Mouse (Mus musculus) MEL (cell line): Measurements from ENCODE around the gene Dock9.

Experiments used
- CHD1 ChIP-seq: IDR thresholded peaks from 2 replicates; pipeline ENCODE4 v1.6.1; 2012; ENCODE audit warnings: low read depth, mild to moderate bottlenecking, inconsistent platforms, low read length, improper control_type of control experiment
- CTCF ChIP-seq, 3 experiments: IDR thresholded peaks in 2 of 3; conservative IDR thresholded peaks in 1 of 3; 2 replicates each; pipeline ENCODE4 v1.5.1; 2011 to 2012; ENCODE audit warnings: low read length in 3 of 3, low read depth in 2 of 3, mild to moderate bottlenecking in 2 of 3, improper control_type of control experiment in 1 of 3, inconsistent platforms in 1 of 3, mixed read lengths in 1 of 3, moderate library complexity in 1 of 3; ENCODE audit not compliant: control insufficient read depth in 1 of 3, insufficient read depth in 1 of 3, poor library complexity in 1 of 3, severe bottlenecking in 1 of 3
- EP300 ChIP-seq, 2 experiments: IDR thresholded peaks; 2 replicates each; pipeline ENCODE4 v1.6.1; 2011; ENCODE audit warnings: improper control_type of control experiment in 2 of 2, low read length in 2 of 2, low read depth in 1 of 2, mild to moderate bottlenecking in 1 of 2
- GABPA ChIP-seq: IDR thresholded peaks from 2 replicates; pipeline ENCODE4 v1.6.1; 2012; ENCODE audit warnings: low read depth, mild to moderate bottlenecking, inconsistent platforms, low read length, improper control_type of control experiment, moderate library complexity
- HCFC1 ChIP-seq: IDR thresholded peaks from 2 replicates; pipeline ENCODE4 v1.6.1; 2012; ENCODE audit warnings: low read depth, mild to moderate bottlenecking, inconsistent platforms, low read length, improper control_type of control experiment, moderate library complexity
- MYC ChIP-seq: IDR thresholded peaks from 2 replicates; pipeline ENCODE4 v1.6.1; 2011; ENCODE audit warnings: low read depth, mild to moderate bottlenecking, low read length, improper control_type of control experiment, moderate library complexity
- POLR2A ChIP-seq, 2 experiments: IDR thresholded peaks; 2 replicates each; pipeline ENCODE4 v1.6.1; 2011 to 2012; ENCODE audit warnings: low read length in 2 of 2, mild to moderate bottlenecking in 2 of 2, control low read depth in 1 of 2, improper control_type of control experiment in 1 of 2, low read depth in 1 of 2, moderate library complexity in 1 of 2; ENCODE audit not compliant: control insufficient read depth in 1 of 2, insufficient read depth in 1 of 2, poor library complexity in 1 of 2
- POLR2AphosphoS2 ChIP-seq: IDR thresholded peaks from 2 replicates; pipeline ENCODE4 v1.6.1; 2011; ENCODE audit warnings: low read length, improper control_type of control experiment
- UBTF ChIP-seq: IDR thresholded peaks from 2 replicates; pipeline ENCODE4 v1.6.1; 2012; ENCODE audit warnings: low read depth, mild to moderate bottlenecking, inconsistent platforms, low read length, improper control_type of control experiment, moderate library complexity, borderline replicate concordance; ENCODE audit not compliant: insufficient read depth

DNA sequence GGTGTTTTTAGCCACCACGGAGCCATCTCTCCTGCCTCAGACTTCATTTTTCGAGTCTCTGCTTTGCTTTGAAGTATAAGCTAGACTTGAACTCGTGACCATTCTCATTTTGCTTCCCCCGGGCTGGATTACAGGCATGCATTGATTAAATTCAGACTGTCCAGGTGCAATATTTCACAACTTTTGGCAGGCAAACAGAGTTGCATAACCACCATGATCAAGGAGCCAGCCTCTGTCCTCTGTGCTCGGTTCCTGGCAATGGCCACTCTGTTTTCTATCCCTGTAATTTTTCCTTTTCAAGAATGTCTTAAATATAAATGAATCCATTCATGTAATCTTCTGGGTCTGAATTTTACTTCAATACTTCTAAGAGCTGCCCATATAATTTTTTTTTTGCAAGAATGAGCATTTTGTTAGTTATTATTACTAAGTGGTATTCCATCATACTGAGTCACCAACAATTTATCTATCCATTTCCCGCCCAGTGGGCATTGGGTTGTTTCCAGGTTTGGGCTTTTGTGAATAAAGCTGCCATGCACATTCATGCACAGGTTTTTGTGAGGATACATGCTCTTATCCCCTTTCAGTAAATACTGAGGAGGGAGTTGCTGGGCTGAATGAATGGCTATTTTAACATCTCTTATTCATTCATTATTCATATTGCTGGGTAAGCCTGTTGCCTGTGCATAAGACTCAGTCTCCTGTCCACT lies 183.0 kb downstream of the Dock9 start:
- TF ChIP-seq CTCF (IDR thresholded peaks at IDR 0.05 in 2 of 3, conservative IDR thresholded peaks at IDR 0.05 in 1 of 3; ENCODE audit: control insufficient read depth in 1 of 3, insufficient read depth in 1 of 3, low read depth in 2 of 3, low read length in 3 of 3, poor library complexity in 1 of 3, severe bottlenecking in 1 of 3) (no peak), HCFC1 (no peak), UBTF (no peak), GABPA (no peak), POLR2AphosphoS2 (no peak), POLR2A (IDR thresholded peaks at IDR 0.05; ENCODE audit: control insufficient read depth in 1 of 2, insufficient read depth in 1 of 2, low read depth in 1 of 2, low read length in 2 of 2, poor library complexity in 1 of 2) (no peak), EP300 (IDR thresholded peaks at IDR 0.05; ENCODE audit: low read depth in 1 of 2, low read length in 2 of 2) (no peak), CHD1 (no peak), MYC (no peak)
